Mouse (Mus musculus) heart, embryonic 11.5 days (tissue): ENCODE results near the gene Fam19a5. TPM values are rescaled to one million over a fixed set of nuclear protein-coding genes. Genes with fewer than 3 reads are reported as not detected.

ENCODE experiments used
- ATAC-seq: fragments of 200-750 bp; cut with Nextera tagmentation; replicated peaks from 2 replicates; pipeline ENCODE4 v1.8.0; 2017; ENCODE audit warnings: moderate library complexity; ENCODE audit not compliant: insufficient number of reproducible peaks, low FRiP score, low TSS enrichment
- H3K27ac ChIP-seq: fragments of 300-500 bp; sonication (generic); 2 replicates; pipeline ENCODE4 v1.5.1; 2014; ENCODE audit warnings: mild to moderate bottlenecking, low read depth, low read length
- H3K27me3 ChIP-seq: fragments of 300-500 bp; sonication (generic); 2 replicates; pipeline ENCODE4 v1.6.1; 2014; ENCODE audit warnings: mild to moderate bottlenecking, low read length, mixed read lengths; ENCODE audit not compliant: control insufficient read depth, insufficient read depth
- H3K36me3 ChIP-seq: fragments of 300-500 bp; sonication (generic); 2 replicates; pipeline ENCODE4 v1.6.1; 2014; ENCODE audit warnings: mild to moderate bottlenecking, low read length, moderate library complexity, mixed read lengths; ENCODE audit not compliant: control insufficient read depth, insufficient read depth
- H3K4me1 ChIP-seq: fragments of 300-500 bp; sonication (generic); 2 replicates; pipeline ENCODE4 v1.6.1; 2014; ENCODE audit warnings: low read length; ENCODE audit not compliant: control insufficient read depth, insufficient read depth
- H3K4me2 ChIP-seq: fragments of 300-500 bp; sonication (generic); 2 replicates; pipeline ENCODE4 v1.6.1; 2014; ENCODE audit warnings: mild to moderate bottlenecking, moderate library complexity
- H3K4me3 ChIP-seq: fragments of 300-500 bp; sonication (generic); 2 replicates; pipeline ENCODE4 v1.5.1; 2014; ENCODE audit warnings: low read depth, low read length
- H3K9ac ChIP-seq: fragments of 300-500 bp; sonication (generic); 2 replicates; pipeline ENCODE4 v1.6.1; 2014; ENCODE audit warnings: mild to moderate bottlenecking, low read depth, low read length, moderate library complexity
- H3K9me3 ChIP-seq: fragments of 300-500 bp; sonication (generic); replicated peaks from 2 replicates; pipeline ENCODE4 v1.6.1; 2016; ENCODE audit warnings: low read length; ENCODE audit not compliant: control insufficient read depth
- WGBS: fragments of 180-500 bp; shearing (Covaris S2); extraction: QIAGEN DNeasy Blood & Tissue Kit; methylation state at CpG from one replicate; pipeline ENCODE4 v1.1.7; 2014; ENCODE audit not compliant: insufficient replicate concordance; 5-methylcytosine and 5-hydroxymethylcytosine counted together
- polyA plus RNA-seq: library from polyadenylated mRNA; unstranded; fragments of >200 nt; fragmentation: Nextera tagmentation; extraction: Ambion mirVana; gene quantifications from 2 replicates; pipeline ENCODE4 v1.2.1, GENCODE M21; 2014

The Fam19a5 gene
- polyA plus RNA-seq, 1 experiment from 2014 or later, result 1.7 TPM

GRCm38 (mm10) chr15:87598636-87599035, 54.5 kb downstream of the Fam19a5 start:
- Histone ChIP-seq H3K27ac (no peak overlapping the region), H3K36me3 (no peaks in the 10 kb centered on the region), H3K9ac (no peak overlapping the region), H3K4me1 (no peaks in the 10 kb centered on the region), H3K27me3 (no peaks in the 10 kb centered on the region), H3K4me2 (no peak overlapping the region), H3K4me3 (no peak overlapping the region), H3K9me3 (no peaks in the 10 kb centered on the region)
- no peak for ATAC-seq
- WGBS, result 75% methylated on average over 4 of the region's 4 CpGs

- no peaks in the 10 kb centered on the region for H3K9me3 ChIP-seq
Observed at GRCm38 (mm10) chr15:87603316-87603715, 59.2 kb downstream of the Fam19a5 start.

GRCm38 (mm10) chr15:87605504-87606280, 61.6 kb downstream of the Fam19a5 start:
- peaks cover 2% of the 10 kb centered on the region; the same call in 1 of the 2 replicates for H3K27me3 ChIP-seq
- H3K36me3 ChIP-seq, result no peaks in the 10 kb centered on the region
- no peak overlapping the region for H3K4me3 ChIP-seq
- WGBS, result 57% methylated on average over 9 of the region's 9 CpGs
- no peaks in the 10 kb centered on the region for H3K9me3 ChIP-seq
- no peak overlapping the region for H3K9ac ChIP-seq
- H3K4me1 ChIP-seq, result no peaks in the 10 kb centered on the region
- H3K4me2 ChIP-seq, result no peak overlapping the region
- H3K27ac ChIP-seq, result no peak overlapping the region
- ATAC-seq, result no peak

More at GRCm38 (mm10) chr15:87603316-87603715, 59.2 kb downstream of the Fam19a5 start:
- Histone ChIP-seq H3K4me1 (no peaks in the 10 kb centered on the region), H3K27me3 (peaks cover 2% of the 10 kb centered on the region; the same call in 1 of the 2 replicates), H3K27ac (no peak overlapping the region), H3K36me3 (no peaks in the 10 kb centered on the region), H3K4me2 (no peak overlapping the region), H3K9ac (no peak overlapping the region), H3K4me3 (no peak overlapping the region)
- 66% methylated on average over 1 of the region's 1 CpGs for WGBS
- no peak for ATAC-seq

- no peaks in the 10 kb centered on the region for H3K4me1 ChIP-seq
- H3K36me3 ChIP-seq, result no peaks in the 10 kb centered on the region
Observed at GRCm38 (mm10) chr15:87606702-87607101, 62.6 kb downstream of the Fam19a5 start.

GRCm38 (mm10) chr15:87609236-87609635, 65.1 kb downstream of the Fam19a5 start:
- peaks cover under 1% of the 10 kb centered on the region; the same call in 1 of the 2 replicates for H3K27me3 ChIP-seq
- WGBS, result 68% methylated on average over 1 of the region's 1 CpGs
- H3K9ac ChIP-seq, result no peak overlapping the region
- no peaks in the 10 kb centered on the region for H3K4me1 ChIP-seq
- no peak for ATAC-seq
- H3K4me2 ChIP-seq, result no peak overlapping the region
- H3K4me3 ChIP-seq, result no peak overlapping the region
- H3K27ac ChIP-seq, result no peak overlapping the region
- H3K36me3 ChIP-seq, result no peaks in the 10 kb centered on the region
- no peaks in the 10 kb centered on the region for H3K9me3 ChIP-seq

More at GRCm38 (mm10) chr15:87606702-87607101, 62.6 kb downstream of the Fam19a5 start:
- ATAC-seq, result no peak
- H3K9me3 ChIP-seq, result no peaks in the 10 kb centered on the region
- no peak overlapping the region for H3K4me2 ChIP-seq
- H3K9ac ChIP-seq, result no peak overlapping the region
- H3K27me3 ChIP-seq, result peaks cover 2% of the 10 kb centered on the region; the same call in 1 of the 2 replicates
- no peak overlapping the region for H3K27ac ChIP-seq
- no peak overlapping the region for H3K4me3 ChIP-seq
- WGBS, result 81% methylated on average over 10 of the region's 10 CpGs

- peak; percentile 71 for ATAC-seq
- Histone ChIP-seq H3K4me3 (peak overlapping the region; percentile 62), H3K4me2 (peak overlapping the region; percentile 94), H3K27me3 (peaks cover 36% of the 10 kb centered on the region), H3K9me3 (no peaks in the 10 kb centered on the region), H3K9ac (peak overlapping the region; percentile 67; the same call in 1 of the 2 replicates), H3K27ac (no peak overlapping the region), H3K36me3 (no peaks in the 10 kb centered on the region), H3K4me1 (peaks cover 3% of the 10 kb centered on the region; the same call in 1 of the 2 replicates)
- WGBS, result under 1% methylated on average over 85 of the region's 86 CpGs
Observed at GRCm38 (mm10) chr15:87623966-87624609, 80.0 kb downstream of the Fam19a5 start.

- H3K36me3 ChIP-seq, result no peaks in the 10 kb centered on the region
- H3K9me3 ChIP-seq, result no peaks in the 10 kb centered on the region
- H3K9ac ChIP-seq, result peak overlapping the region; percentile 67; the same call in 1 of the 2 replicates
- peak overlapping the region; percentile 62 for H3K4me3 ChIP-seq
- H3K4me1 ChIP-seq, result peaks cover 3% of the 10 kb centered on the region; the same call in 1 of the 2 replicates
- peak overlapping the region; percentile 94 for H3K4me2 ChIP-seq
- 0 out of 2 replicates have a peak, but pooled peaks have one; percentile 56 for ATAC-seq
- H3K27me3 ChIP-seq, result peaks cover 36% of the 10 kb centered on the region
- 0% methylated on average over 33 of the region's 76 CpGs for WGBS
- H3K27ac ChIP-seq, result no peak overlapping the region
Observed at GRCm38 (mm10) chr15:87624610-87625091, 80.6 kb downstream of the Fam19a5 start.

- under 1% methylated on average over 51 of the region's 68 CpGs for WGBS
- peak; percentile 63 for ATAC-seq
- Histone ChIP-seq H3K9me3 (no peaks in the 10 kb centered on the region), H3K9ac (peak overlapping the region; percentile 13; the same call in 1 of the 2 replicates), H3K27ac (no peak overlapping the region), H3K4me1 (peaks cover 3% of the 10 kb centered on the region; the same call in 1 of the 2 replicates), H3K4me2 (peak overlapping the region; percentile 94), H3K36me3 (no peaks in the 10 kb centered on the region), H3K27me3 (peaks cover 36% of the 10 kb centered on the region), H3K4me3 (peak overlapping the region; percentile 62)
Observed at GRCm38 (mm10) chr15:87625236-87626023, 81.3 kb downstream of the Fam19a5 start.
